Mouse (Mus musculus) CH12.LX (cell line): ENCODE results near the gene Fbxo44.

Experiments used
- CTCF ChIP-seq, 2 experiments: IDR thresholded peaks in 1 of 2; conservative IDR thresholded peaks in 1 of 2; 2 replicates each; pipeline ENCODE4 v1.5.1; 2011 to 2012; ENCODE audit warnings: low read depth in 2 of 2, low read length in 2 of 2, improper control_type of control experiment in 1 of 2, inconsistent platforms in 1 of 2, mild to moderate bottlenecking in 1 of 2, moderate library complexity in 1 of 2
- E2F4 ChIP-seq: IDR thresholded peaks from 2 replicates; pipeline ENCODE4 v1.6.1; 2011; ENCODE audit warnings: low read depth, low read length, improper control_type of control experiment; ENCODE audit not compliant: insufficient replicate concordance
- EP300 ChIP-seq: IDR thresholded peaks from 2 replicates; pipeline ENCODE4 v1.6.1; 2011; ENCODE audit warnings: low read length, improper control_type of control experiment
- GABPA ChIP-seq: IDR thresholded peaks from 2 replicates; pipeline ENCODE4 v1.6.1; 2012; ENCODE audit warnings: low read depth, low read length, improper control_type of control experiment, inconsistent platforms; ENCODE audit not compliant: insufficient replicate concordance
- MAFK ChIP-seq: IDR thresholded peaks from 2 replicates; pipeline ENCODE4 v1.6.1; 2011; ENCODE audit warnings: low read length, improper control_type of control experiment; ENCODE audit not compliant: insufficient replicate concordance
- MAX ChIP-seq: IDR thresholded peaks from 2 replicates; pipeline ENCODE4 v1.6.1; 2011; ENCODE audit warnings: low read length, improper control_type of control experiment
- POLR2A ChIP-seq: IDR thresholded peaks from 2 replicates; pipeline ENCODE4 v1.6.1; 2011; ENCODE audit warnings: low read depth, mild to moderate bottlenecking, improper control_type of control experiment, low read length
- RAD21 ChIP-seq: IDR thresholded peaks from 2 replicates; pipeline ENCODE4 v1.6.1; 2011; ENCODE audit warnings: low read depth, mild to moderate bottlenecking, low read length, improper control_type of control experiment, moderate library complexity
- RCOR1 ChIP-seq: conservative IDR thresholded peaks from 2 replicates; pipeline ENCODE4 v1.6.1; 2012; ENCODE audit warnings: low read depth, mild to moderate bottlenecking, inconsistent platforms, low read length, improper control_type of control experiment
- SMC3 ChIP-seq: IDR thresholded peaks from 2 replicates; pipeline ENCODE4 v1.6.1; 2011; ENCODE audit warnings: low read depth, low read length, improper control_type of control experiment
- TCF12 ChIP-seq: IDR thresholded peaks from 2 replicates; pipeline ENCODE4 v1.6.1; 2014; ENCODE audit warnings: low read depth, mild to moderate bottlenecking, inconsistent platforms, low read length, improper control_type of control experiment
- ZNF384 ChIP-seq: IDR thresholded peaks from 2 replicates; pipeline ENCODE4 v1.6.1; 2012; ENCODE audit warnings: low read depth, low read length, improper control_type of control experiment, inconsistent platforms

DNA sequence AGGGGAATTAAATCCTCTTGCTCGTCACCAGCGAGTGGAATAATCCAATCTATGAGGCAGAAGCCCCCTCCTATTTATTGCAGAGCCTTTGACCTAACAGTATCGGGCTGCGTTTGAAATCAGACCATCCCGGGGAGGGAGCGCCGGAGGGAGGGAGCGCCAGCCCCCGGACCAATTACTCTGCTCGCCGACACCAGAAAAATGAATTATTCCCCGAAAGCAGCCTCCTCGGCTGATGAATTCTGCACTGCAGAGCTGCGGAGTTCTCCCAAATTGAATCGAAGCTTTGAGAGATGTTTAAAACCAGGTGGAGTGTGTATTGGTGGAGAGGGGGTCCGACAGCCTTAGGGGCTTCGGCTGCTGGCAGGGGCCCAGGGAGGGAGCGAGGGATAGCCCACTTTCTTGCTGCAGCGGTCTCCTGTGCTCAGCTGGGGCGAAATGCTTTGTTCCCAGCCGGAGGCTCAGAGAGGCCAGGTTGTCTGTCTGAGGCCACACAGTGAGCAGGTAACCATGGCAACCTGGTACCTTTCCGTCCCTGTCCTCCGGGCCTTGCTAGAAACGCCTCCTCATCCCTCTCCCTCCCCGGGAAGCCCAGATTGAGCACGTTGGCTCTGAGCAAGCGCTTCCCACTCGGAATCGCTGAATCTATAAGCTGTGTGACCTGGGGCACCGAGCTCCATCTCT is 13.7 kb upstream of the Fbxo44 start:
- TF ChIP-seq GABPA (no peak), POLR2A (no peak), CTCF (conservative IDR thresholded peaks at IDR 0.05 in 1 of 2, IDR thresholded peaks at IDR 0.05 in 1 of 2; ENCODE audit: low read depth in 2 of 2, low read length in 2 of 2) (no peak), MAFK (no peak), TCF12 (no peak), MAX (no peak), RCOR1 (no peak), SMC3 (no peak), EP300 (no peak), ZNF384 (no peak), E2F4 (no peak), RAD21 (no peak)
